Mouse (Mus musculus) testis, adult 2 months (tissue): ENCODE measurements around the gene Olfr960. TPM values are rescaled to one million over a fixed set of nuclear protein-coding genes. Genes with fewer than 3 reads are reported as not detected.

Experiments
- H3K27ac ChIP-seq: fragments of 200-500 bp; 2 replicates; pipeline ENCODE4 v1.5.1; 2012; ENCODE audit warnings: low read depth, low read length; ENCODE audit not compliant: control insufficient read depth, insufficient read depth
- H3K27me3 ChIP-seq: fragments of 200-500 bp; 2 replicates; pipeline ENCODE4 v1.6.1; 2012; ENCODE audit warnings: mild to moderate bottlenecking, low read length, moderate library complexity; ENCODE audit not compliant: control insufficient read depth, insufficient read depth
- H3K36me3 ChIP-seq: fragments of 200-500 bp; 2 replicates; pipeline ENCODE4 v1.6.1; 2012; ENCODE audit warnings: mild to moderate bottlenecking, low read length; ENCODE audit not compliant: control insufficient read depth, insufficient read depth
- H3K4me1 ChIP-seq: fragments of 200-500 bp; 2 replicates; pipeline ENCODE4 v1.6.1; 2012; ENCODE audit warnings: low read length; ENCODE audit not compliant: control insufficient read depth, insufficient read depth
- H3K4me3 ChIP-seq: fragments of 200-500 bp; 2 replicates; pipeline ENCODE4 v1.5.1; 2012; ENCODE audit warnings: low read depth, mild to moderate bottlenecking, low read length, moderate library complexity, mixed read lengths; ENCODE audit not compliant: control insufficient read depth
- CTCF ChIP-seq: fragments of 200-500 bp; IDR thresholded peaks from 2 replicates; pipeline ENCODE4 v1.5.1; 2012; ENCODE audit warnings: low read depth, mild to moderate bottlenecking, inconsistent platforms, low read length, moderate library complexity; ENCODE audit not compliant: control insufficient read depth, insufficient read depth, insufficient replicate concordance
- POLR2A ChIP-seq: fragments of 200-500 bp; IDR thresholded peaks from 2 replicates; pipeline ENCODE4 v1.6.1; 2012; ENCODE audit warnings: low read depth, mild to moderate bottlenecking, inconsistent platforms, low read length, moderate library complexity; ENCODE audit not compliant: control insufficient read depth
- polyA plus RNA-seq: library from polyadenylated mRNA; depleted of rRNA; stranded (reverse); fragments of >200 nt; gene quantifications from 2 replicates; pipeline ENCODE4 v1.2.3, GENCODE M21; 2012; rRNA removed

Olfr960 gene
- not detected in 2 replicates for polyA plus RNA-seq

- Histone ChIP-seq H3K4me3 (no peak within 1 kb of the TSS), H3K36me3 (no peaks in the 10 kb centered on the region), H3K27ac (no peak within 1 kb of the TSS), H3K4me1 (no peaks in the 10 kb centered on the region), H3K27me3 (no peaks in the 10 kb centered on the region)
- TF ChIP-seq POLR2A (no peak), CTCF (no peak)
Observed at GRCm38 (mm10) chr9:39621073-39621472, at the start of gene Olfr960. Olfr960 (plus strand) TSS chr9:39621373.

- H3K4me1 ChIP-seq, result no peaks in the 10 kb centered on the region
- H3K36me3 ChIP-seq, result no peaks in the 10 kb centered on the region
- H3K27me3 ChIP-seq, result no peaks in the 10 kb centered on the region
- TF ChIP-seq CTCF (no peak), POLR2A (no peak)
- no peak within 1 kb of the TSS for H3K27ac ChIP-seq
- no peak within 1 kb of the TSS for H3K4me3 ChIP-seq
Observed at GRCm38 (mm10) chr9:39575469-39575868, 45.7 kb upstream of the Olfr960 start, which contains the start of gene Olfr959. Olfr959 (minus strand) TSS chr9:39575569.

- H3K36me3 ChIP-seq, result no peaks in the 10 kb centered on the region
- H3K4me3 ChIP-seq, result no peak overlapping the region
- no peaks in the 10 kb centered on the region for H3K4me1 ChIP-seq
- TF ChIP-seq CTCF (no peak), POLR2A (no peak)
- H3K27ac ChIP-seq, result no peak overlapping the region
- H3K27me3 ChIP-seq, result no peaks in the 10 kb centered on the region
Observed at GRCm38 (mm10) chr9:39577050-39577449, 44.1 kb upstream of the Olfr960 start.

GRCm38 (mm10) chr9:39602536-39603332 lies 18.4 kb upstream of the Olfr960 start:
- Histone ChIP-seq H3K27ac (no peak overlapping the region), H3K36me3 (no peaks in the 10 kb centered on the region), H3K4me1 (peaks cover 4% of the 10 kb centered on the region), H3K4me3 (no peak overlapping the region), H3K27me3 (no peaks in the 10 kb centered on the region)
- no peak for TF ChIP-seq CTCF
- no peak for TF ChIP-seq POLR2A

GRCm38 (mm10) chr9:39603333-39603845 lies 17.8 kb upstream of the Olfr960 start:
- Histone ChIP-seq H3K4me3 (no peak overlapping the region), H3K27ac (no peak overlapping the region)
- no peak for TF ChIP-seq POLR2A
- TF ChIP-seq CTCF, result no peak

GRCm38 (mm10) chr9:39603999-39604453 lies 17.1 kb upstream of the Olfr960 start, which contains the start of gene AW551984:
AW551984 (minus strand) TSS chr9:39604403.
- Histone ChIP-seq H3K36me3 (no peaks in the 10 kb centered on the region), H3K4me3 (no peak within 1 kb of the TSS), H3K4me1 (peaks cover 4% of the 10 kb centered on the region), H3K27me3 (no peaks in the 10 kb centered on the region), H3K27ac (no peak within 1 kb of the TSS)
- no peak for TF ChIP-seq POLR2A
- TF ChIP-seq CTCF, result no peak

More at GRCm38 (mm10) chr9:39603333-39603845, 17.8 kb upstream of the Olfr960 start:
- Histone ChIP-seq H3K36me3 (no peaks in the 10 kb centered on the region), H3K27me3 (no peaks in the 10 kb centered on the region), H3K4me1 (peaks cover 4% of the 10 kb centered on the region)

GRCm38 (mm10) chr9:39608497-39608896 lies 12.7 kb upstream of the Olfr960 start:
- TF ChIP-seq CTCF (no peak), POLR2A (no peak)
- Histone ChIP-seq H3K4me3 (no peak overlapping the region), H3K4me1 (peaks cover 2% of the 10 kb centered on the region; the same call in 1 of the 2 replicates), H3K36me3 (no peaks in the 10 kb centered on the region), H3K27ac (no peak overlapping the region), H3K27me3 (no peaks in the 10 kb centered on the region)

- no peak within 1 kb of the TSS for H3K27ac ChIP-seq
- H3K4me3 ChIP-seq, result no peak within 1 kb of the TSS
- no peaks in the 10 kb centered on the region for H3K36me3 ChIP-seq
- TF ChIP-seq POLR2A (no peak), CTCF (no peak)
- no peaks in the 10 kb centered on the region for H3K4me1 ChIP-seq
- H3K27me3 ChIP-seq, result no peaks in the 10 kb centered on the region
Observed at GRCm38 (mm10) chr9:39610355-39610754, 10.8 kb upstream of the Olfr960 start, which contains the start of gene Olfr148. Olfr148 (plus strand) TSS chr9:39610655.
